Mouse (Mus musculus): ENCODE data around the gene Tnfaip6.
A peak's percentile ranks its signal among the peaks of the same experiment; 100 is the strongest.
"Not testable (repeated sequence)": the region's sequence is repeated elsewhere in the genome, so short reads cannot be mapped to it uniquely, and the experiment has no call there.

Gene Tnfaip6

GRCm38 (mm10) chr2:52037882-52038281 lies at the start of gene Tnfaip6:
Tnfaip6 (plus strand) TSS chr2:52038009.
- DNase-seq, result peak; percentile 66 to 74

DNA sequence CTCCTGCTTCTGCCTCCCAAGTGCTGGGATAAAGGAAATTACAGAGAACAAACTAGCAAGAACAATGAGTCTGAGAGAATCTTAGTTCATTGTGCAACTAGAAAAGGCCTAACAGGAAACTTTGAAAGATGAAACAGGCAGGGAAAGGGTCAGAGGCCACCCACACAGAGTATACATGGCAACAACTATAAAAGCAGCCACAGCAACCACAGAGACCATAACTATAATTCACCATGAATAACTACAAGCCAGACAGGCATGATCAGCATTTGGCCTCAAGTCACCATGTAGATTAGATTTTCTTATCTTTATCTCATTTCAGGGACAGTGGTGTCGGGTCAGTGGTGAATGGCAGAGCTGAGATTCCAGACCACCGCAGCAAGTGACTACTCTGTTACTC lies 48.2 kb upstream of the Tnfaip6 start:
- DNase-seq, result no peak

GRCm38 (mm10) chr2:51991447-51991846 lies 46.4 kb upstream of the Tnfaip6 start:
- no peak for DNase-seq

- DNase-seq, result no peak
Observed at GRCm38 (mm10) chr2:51999996-52000395, 37.8 kb upstream of the Tnfaip6 start.

DNA sequence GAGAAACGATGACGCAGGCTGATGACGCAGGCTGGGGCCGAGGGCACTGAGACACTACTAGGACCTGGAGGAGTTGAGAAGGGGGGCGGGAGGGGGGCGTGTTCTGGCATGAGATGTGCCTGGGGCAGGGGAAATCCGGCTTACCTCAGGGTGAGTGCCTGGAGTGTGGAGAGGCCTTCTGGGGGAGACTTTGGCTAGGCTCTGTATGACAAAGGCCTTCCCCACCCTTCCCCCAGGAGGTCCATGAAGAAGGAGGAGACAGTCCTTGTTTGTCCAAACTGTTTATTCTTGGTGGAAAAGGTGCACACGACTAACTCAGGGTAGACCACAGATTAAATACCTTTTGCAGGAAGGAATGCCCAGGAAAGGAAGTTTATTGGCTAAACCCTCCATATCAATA lies 36.3 kb upstream of the Tnfaip6 start:
- no peak for DNase-seq

DNA sequence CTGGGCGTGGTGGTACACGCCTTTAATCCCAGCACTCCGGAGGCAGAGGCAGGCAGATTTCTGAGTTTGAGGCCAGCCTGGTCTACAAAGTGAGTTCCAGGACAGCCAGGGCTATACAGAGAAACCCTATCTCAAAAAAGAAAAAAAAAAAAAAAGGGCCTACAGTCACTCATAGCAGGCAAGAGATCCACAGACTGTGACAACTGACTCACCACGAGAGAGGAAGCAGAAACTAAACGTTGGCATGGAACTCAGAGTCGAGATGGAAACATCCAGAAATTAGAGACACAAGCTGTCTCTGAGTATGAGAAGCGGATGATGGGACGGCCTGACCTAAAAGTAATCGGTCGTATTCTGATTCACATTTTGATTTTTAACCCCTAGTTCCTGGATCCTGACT lies 35.5 kb upstream of the Tnfaip6 start:
- DNase-seq, result not testable (repeated sequence)

DNA sequence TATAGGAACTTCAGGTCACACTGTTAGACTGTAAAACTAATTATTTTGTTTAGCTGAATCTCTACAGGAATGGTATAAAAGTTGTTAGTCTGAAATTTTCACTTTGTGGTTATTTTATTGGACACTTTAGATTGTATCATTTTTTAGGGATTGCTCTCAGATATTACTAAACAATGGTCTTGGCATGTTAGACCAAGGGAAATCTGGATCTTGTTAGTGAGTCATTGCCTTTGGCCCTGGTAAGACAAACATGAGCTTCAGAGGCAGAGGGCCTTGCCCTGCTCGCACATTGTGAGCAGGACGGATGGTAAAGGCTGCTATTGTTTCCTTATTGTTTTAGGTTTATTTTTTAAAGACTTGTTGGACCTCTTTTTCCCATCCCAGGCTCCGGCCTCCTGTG lies 31.4 kb upstream of the Tnfaip6 start:
- no peak for DNase-seq

DNA sequence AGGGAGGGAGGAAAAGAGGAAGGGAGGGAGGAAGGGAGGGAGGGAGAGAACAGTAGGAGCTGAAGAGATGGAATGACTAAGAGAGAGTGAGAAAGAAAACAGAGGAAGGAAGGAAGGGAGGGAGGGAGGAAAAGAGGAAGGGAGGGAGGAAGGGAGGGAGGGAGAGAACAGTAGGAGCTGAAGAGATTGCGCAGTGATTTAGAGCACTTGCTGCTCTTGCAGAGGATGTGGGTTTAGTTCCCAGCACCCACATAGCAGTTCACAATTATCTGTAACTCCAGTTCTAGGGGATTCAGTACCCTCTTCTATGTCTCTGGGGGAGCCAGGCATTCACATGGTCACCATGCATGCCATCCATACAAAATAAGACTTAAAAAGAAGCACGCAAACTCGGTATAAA lies 26.0 kb upstream of the Tnfaip6 start:
- not testable (repeated sequence) for DNase-seq

DNA sequence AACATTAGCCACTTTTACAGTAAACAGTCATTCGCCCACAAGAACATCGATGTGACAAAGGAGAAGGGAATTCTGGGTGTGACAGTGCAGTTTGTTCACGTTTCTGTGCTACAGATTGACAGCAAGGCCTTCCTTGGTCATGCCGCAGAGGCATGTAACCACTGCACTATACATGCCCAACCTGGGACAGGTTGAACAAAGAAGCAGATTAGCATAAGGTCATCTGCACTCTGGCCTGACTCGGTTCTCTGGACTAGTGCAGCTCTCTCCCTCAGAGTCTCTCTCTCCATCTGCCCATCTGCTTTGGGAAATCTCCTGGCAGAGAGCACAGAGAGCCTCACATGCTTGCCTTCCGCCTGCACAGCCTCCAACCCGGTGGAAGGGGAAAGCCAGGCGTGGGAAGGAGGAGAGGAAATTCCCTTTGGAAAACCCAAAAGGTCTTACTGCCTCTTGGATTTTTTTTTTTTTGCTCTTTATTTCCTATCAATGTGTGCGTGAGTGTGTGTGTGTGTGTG lies 24.4 kb upstream of the Tnfaip6 start:
- no peak for DNase-seq

- no peak for DNase-seq
Observed at GRCm38 (mm10) chr2:52016361-52016760, 21.4 kb upstream of the Tnfaip6 start.

- no peak for DNase-seq
Observed at GRCm38 (mm10) chr2:52027061-52027460, 10.7 kb upstream of the Tnfaip6 start.

DNA sequence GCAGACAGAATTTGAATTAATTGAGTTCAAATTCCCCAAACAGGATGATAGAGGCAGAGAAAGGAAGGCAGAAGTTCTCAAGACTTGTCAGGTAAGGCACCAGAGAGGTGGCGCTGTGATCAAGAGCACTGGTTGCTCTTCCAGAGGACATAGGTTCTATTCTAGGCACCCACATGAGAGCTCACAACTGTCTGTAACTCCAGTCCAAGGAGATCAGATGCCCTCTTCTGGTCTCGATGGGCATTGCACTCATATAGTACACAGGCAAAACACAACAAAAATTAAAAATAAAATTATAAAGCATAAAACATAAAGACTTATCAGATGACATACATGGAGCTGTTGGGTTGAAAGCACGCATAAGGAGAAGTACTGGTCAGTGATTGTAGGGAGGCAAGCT lies 8.4 kb upstream of the Tnfaip6 start:
- no peak for DNase-seq

- DNase-seq, result no peak
Observed at GRCm38 (mm10) chr2:52031491-52031890, 6.3 kb upstream of the Tnfaip6 start.

DNA sequence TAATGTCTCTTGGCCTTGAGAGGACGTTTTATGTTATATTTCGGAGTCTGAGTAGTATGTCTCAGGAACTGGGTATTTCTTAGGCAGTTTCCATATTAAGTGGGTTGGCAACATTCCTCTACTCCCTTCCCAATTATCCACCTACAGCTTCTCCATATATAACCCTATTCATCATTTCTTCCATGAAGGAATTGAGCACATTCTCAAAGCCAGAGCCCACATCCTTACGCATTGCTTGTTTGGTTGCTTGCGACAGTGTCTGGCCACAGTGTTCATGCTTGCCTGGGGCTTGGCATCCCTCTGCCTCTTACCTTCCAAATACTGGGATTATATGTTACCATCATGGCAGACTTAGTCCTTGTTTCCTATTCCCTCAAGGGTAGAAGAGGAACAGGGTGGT lies 3.2 kb upstream of the Tnfaip6 start:
- DNase-seq, result no peak

DNA sequence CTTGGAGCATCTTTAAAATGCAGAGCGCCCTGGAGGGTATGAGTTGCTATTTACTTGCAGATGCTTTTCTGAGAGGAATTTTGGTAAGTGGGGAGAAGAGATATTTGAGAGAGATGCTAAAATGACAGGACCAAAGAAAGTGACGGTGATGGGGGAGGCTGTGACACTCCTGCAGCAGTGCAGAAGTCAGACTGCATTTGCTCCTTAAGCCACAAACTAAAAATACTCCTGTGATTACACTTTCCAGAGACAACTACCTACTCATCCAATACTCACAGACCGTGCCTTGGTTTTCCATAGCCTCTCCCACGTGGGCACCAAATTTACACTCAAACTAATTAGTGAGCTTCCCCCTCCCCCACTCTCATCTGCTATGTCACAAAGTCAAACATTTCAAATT lies 2.7 kb upstream of the Tnfaip6 start:
- DNase-seq, result no peak

DNA sequence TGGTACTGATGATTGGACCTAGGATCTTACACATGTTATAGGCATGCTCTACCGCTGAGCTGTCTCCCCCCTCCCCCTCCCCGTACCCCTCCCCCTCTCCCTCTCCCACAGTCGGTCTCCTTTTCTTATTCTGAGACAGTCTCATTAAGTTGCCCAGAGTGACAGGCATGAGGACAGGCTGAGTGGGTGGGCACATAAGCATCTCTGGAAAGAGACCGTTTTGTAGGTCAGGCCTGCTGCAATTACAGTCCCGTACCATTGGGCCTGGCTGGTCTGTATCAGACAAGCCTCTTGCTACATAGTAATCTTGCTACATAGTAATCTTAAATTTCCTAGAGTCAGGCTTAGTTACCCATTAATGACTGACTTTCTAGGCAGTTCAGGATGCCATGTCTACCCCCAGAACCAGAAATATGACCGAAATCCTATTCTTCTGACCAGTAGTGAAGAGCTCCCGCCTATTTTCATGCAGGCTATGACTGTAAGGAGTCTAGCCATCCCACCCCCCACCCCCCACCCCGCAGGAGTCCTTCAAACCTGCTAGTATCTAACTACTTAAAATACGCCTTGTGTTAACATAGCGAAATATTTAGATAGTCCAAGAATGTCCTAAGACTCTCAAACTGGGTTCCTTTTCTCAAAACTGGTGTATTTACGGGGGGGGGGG lies 747 bp upstream of the Tnfaip6 start:
- DNase-seq, result no peak

- no peak for DNase-seq
Observed at GRCm38 (mm10) chr2:52038558-52038957, 749 bp downstream of the Tnfaip6 start.

DNA sequence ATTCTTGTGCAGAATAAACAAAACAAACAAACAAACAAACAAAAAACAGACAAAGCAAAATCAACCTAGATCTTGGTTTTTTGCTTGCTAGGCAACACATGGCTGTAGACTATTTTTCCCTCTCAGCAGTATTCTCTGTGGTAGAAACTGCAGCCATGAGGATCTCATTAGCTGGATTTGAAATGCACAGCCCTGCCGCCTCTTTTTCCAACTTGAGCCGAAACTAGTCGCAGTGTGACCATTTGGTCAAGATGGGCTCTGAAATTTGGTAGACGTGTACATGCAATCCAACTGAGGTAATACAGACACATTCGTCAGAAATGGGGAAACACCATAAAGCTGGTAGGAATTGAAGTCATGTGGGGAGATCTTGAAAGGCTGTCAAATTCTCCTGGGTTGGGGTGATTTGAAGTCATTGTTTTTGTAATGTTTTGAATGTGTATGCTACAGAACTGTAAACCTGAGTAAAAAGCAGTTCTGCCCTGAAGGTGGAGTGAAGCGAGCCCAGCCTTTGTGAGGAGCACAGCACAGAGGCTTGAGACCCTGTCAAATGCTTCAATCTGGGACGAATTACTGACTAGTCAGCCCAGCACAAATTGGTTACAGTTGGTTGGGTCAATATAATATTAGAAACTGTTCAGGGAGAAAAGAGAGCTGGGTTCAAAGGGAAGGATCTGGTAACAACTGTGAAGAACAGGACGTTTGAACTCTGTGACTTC lies 1.4 kb downstream of the Tnfaip6 start:
- no peak for DNase-seq

DNA sequence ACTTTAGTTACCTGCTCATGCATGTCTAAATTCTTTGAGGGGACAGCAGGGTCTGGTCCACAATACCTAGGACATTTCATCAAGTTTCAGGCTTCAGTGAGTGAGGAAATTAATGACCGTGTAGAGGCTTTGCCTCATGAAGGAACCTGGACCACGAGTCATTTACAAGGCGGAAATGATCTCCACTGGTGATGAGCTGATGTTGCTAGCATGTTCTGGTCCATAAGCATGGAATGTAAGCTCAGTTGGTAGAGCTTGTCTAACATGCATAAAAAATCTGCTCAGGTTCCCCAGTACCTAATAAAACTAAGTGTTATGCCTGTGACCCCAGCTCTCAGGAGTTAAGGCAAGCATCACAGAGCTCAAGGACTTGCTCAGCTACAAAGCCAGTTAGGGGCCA lies 4.3 kb downstream of the Tnfaip6 start:
- no peak for DNase-seq

DNA sequence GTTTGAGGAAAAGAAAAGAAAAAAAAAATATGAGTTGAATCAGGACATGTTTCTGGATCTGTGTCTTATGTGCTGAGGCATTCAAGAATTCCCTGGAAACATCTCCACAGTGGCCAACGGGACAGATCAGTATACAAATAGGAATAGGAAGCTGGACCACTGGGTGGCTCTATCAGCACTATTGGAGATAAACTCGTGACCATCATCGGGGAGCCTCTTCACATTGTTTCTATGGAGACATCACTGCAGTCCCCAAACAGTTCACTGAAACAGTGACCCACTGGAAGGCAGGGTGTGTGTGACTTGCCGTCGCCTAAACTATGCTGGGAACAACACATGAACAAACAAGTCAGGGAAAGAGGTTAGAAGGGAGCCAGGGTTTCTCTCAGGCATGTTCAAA lies 4.9 kb downstream of the Tnfaip6 start:
- DNase-seq, result peak in 1 of 2 experiments; percentile 5

DNA sequence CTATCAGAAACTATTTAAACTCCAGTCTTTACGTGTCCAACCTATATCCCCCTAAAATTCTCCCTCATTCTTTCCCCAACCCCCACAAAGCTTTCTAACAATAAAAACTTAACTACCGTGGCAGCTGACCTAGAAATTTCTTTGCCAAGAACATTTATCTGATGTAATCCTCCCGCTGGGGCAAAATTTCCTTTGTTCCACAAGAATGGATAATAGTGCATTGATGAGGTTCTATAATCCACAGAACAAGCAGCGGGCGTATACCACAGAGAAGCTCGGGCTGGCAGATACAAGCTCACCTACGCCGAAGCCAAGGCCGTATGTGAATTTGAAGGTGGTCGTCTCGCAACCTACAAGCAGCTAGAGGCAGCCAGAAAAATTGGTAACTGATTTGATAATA lies 5.7 kb downstream of the Tnfaip6 start:
- no peak for DNase-seq

GRCm38 (mm10) chr2:52046032-52046431 lies 8.2 kb downstream of the Tnfaip6 start:
- no peak for DNase-seq

DNA sequence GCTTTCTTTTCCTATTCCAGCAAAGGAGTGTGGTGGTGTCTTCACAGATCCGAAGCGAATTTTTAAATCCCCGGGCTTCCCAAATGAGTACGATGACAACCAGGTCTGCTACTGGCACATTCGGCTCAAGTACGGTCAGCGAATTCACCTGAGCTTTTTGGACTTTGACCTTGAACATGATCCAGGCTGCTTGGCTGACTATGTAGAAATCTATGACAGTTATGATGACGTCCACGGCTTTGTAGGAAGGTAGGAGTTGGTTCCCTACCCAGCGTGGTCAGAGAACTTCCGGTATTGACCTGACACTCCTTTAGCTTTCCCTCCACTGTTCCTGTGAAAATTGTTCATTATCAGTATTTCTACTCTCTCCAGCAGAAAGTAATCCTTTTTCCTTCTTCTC lies 13.0 kb downstream of the Tnfaip6 start:
- DNase-seq, result no peak

DNA sequence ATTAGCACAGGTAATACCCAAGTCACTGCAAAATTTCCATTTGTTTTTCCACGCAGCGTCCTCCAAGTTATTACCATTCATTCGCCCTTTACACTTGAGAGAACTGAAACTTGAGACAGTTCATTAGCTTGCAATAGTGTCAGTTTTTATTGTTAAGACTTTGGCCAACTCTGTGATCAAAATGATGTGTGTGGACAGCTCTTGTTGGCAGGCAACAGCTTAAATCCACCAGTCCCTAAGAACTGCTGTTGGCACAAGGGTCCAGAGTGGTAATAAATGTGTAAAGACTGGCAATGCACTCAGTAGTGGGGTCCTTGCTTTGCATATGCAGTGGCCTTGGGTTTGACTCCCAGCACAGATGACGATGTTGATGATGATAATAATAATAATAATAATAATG lies 14.5 kb downstream of the Tnfaip6 start:
- no peak for DNase-seq

DNA sequence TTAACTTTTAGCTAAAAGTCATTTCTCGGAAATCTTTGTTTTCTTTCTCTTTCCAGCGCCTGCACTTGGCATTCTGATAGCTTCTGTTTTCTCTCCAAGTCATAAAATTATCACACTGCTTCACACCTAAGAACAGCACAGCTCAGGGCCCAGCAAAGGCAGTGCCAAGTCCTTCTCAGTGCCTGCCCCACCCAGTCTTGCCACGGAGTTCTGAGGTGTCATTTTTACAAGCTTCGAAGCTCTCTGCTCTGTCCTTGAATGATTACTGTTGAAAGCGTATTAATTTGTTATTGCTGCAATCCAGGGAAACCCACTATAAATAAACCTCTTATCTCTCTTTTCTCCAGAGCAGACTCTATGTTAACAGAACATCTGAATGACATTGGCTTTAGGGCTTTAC lies 15.7 kb downstream of the Tnfaip6 start:
- no peak for DNase-seq

All from lung, adult 18-20 months (tissue).